Comparison of ENCODE assay signal across 8 mouse cellular contexts in the genomic region with DNA sequence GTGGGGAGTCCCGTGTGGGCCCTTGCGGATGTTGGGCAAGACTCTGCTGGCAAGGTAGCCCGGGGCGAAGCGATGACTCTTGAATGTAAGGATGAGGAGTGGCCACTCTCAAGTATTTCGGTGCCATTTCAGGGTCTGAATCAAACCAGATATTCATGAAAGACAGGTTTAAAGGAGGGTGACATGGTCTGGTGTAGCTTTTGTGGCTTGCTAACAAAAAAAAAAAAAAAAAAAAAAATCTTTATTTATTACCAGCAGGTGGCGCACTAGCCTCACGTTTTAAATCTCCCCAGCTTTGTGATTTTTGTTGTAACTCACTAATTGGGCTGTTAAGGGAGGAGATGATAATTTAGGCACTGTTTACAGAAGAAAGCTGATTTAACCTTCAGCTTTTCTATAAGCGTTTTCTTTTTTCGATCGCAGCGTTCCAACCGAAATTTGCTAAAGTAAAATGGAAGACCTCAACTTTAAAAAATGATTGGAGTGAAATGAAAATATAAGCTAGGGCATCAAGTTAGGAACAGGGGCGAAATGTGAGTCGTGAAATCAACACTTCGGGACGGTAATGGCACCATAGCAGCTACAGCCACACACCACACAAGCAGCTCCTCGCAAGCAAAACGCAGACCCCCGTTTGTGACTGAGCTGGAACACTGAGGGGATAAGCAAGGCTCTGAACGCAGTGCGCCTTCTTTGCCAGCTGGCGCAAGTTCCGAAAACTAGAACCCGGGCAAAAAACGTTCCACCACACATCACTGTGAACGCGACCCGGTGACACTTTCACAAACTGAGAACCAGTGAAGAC. TPM values are rescaled to one million over a fixed set of nuclear protein-coding genes. Genes with fewer than 3 reads are reported as not detected.
DNase-seq lines count a peak whose midpoint lies in the region; ATAC-seq and TF ChIP-seq lines count a peak whose summit lies in the region.

No protein-coding gene starts in this region.

- H3K4me2 ChIP-seq in heart, embryonic 13.5 days: peak overlapping the region; percentile 63
- peak overlapping the region; percentile 42 for H3K4me2 ChIP-seq in hindbrain, embryonic 16.5 days (ENCODE audit: low read length)

- peak overlapping the region; percentile 36 for H3K4me3 ChIP-seq in heart, embryonic 13.5 days
- 0 out of 2 replicates have a peak overlapping the region, but pooled peaks have one; percentile 35 for H3K4me3 ChIP-seq in E14TG2a.4 (replicated peaks; ENCODE audit: low read length)
- H3K4me3 ChIP-seq in cortical plate, adult 2 months (ENCODE audit: insufficient read depth, low read length): peak overlapping the region; percentile 49
- H3K4me3 ChIP-seq in hindbrain, embryonic 16.5 days (ENCODE audit: low read length): peak overlapping the region; percentile 14

- TF ChIP-seq CTCF in E14TG2a.4 (conservative IDR thresholded peaks at IDR 0.05; ENCODE audit: low read length): peak; percentile 10; the same call in 1 of the 2 replicates
- no peak for TF ChIP-seq CTCF in cortical plate, adult 2 months (IDR thresholded peaks at IDR 0.05; ENCODE audit: extremely low read depth, insufficient read depth, low read length)

- no peak overlapping the region for H3K27ac ChIP-seq in heart, embryonic 13.5 days (replicated peaks)
- H3K27ac ChIP-seq in cortical plate, adult 2 months (ENCODE audit: insufficient read depth, low read length): no peak overlapping the region
- no peak overlapping the region for H3K27ac ChIP-seq in hindbrain, embryonic 16.5 days (ENCODE audit: low read depth, low read length)

- DNase-seq in heart, postnatal 14 days: no peak
- no peak for DNase-seq in urinary bladder, postnatal 10 days (ENCODE audit: low spot score)
- DNase-seq in adrenal gland, postnatal 4 days (ENCODE audit: low spot score in 2 of 2): no peak

- WGBS in heart, embryonic 13.5 days: 48% methylated on average over 29 of the region's 29 CpGs
- 55% methylated on average over 29 of the region's 29 CpGs for WGBS in hindbrain, embryonic 16.5 days

- no peaks in the 10 kb centered on the region for H3K9me3 ChIP-seq in heart, embryonic 13.5 days
- no peaks in the 10 kb centered on the region for H3K9me3 ChIP-seq in E14TG2a.4 (ENCODE audit: low read length)
- no peaks in the 10 kb centered on the region for H3K9me3 ChIP-seq in hindbrain, embryonic 16.5 days (ENCODE audit: control insufficient read depth, low read length)

- peaks cover 17% of the 10 kb centered on the region for H3K27me3 ChIP-seq in heart, embryonic 13.5 days (replicated peaks)
- peaks cover 10% of the 10 kb centered on the region for H3K27me3 ChIP-seq in E14TG2a.4 (ENCODE audit: insufficient read depth, low read length)
- no peaks in the 10 kb centered on the region for H3K27me3 ChIP-seq in hindbrain, embryonic 16.5 days (replicated peaks; ENCODE audit: control insufficient read depth, insufficient read depth, low read length)

- H3K9ac ChIP-seq in heart, embryonic 13.5 days: peak overlapping the region; percentile 47
- H3K9ac ChIP-seq in hindbrain, embryonic 16.5 days (ENCODE audit: low read depth, low read length): no peak overlapping the region

- no peak for TF ChIP-seq POLR2A in cortical plate, adult 2 months (IDR thresholded peaks at IDR 0.05; ENCODE audit: extremely low read depth, insufficient read depth, low read length)

- no peaks in the 10 kb centered on the region for H3K36me3 ChIP-seq in heart, embryonic 13.5 days
- H3K36me3 ChIP-seq in E14TG2a.4 (ENCODE audit: insufficient read depth, low read length): no peaks in the 10 kb centered on the region
- no peaks in the 10 kb centered on the region for H3K36me3 ChIP-seq in hindbrain, embryonic 16.5 days (ENCODE audit: control insufficient read depth, insufficient read depth, low read length)

- ATAC-seq in heart, embryonic 13.5 days (ENCODE audit: extremely low read depth, insufficient number of reproducible peaks, low FRiP score, low TSS enrichment): no peak
- ATAC-seq in hindbrain, embryonic 16.5 days: peak; percentile 75
- peak; percentile 81 for ATAC-seq in megakaryocyte progenitor cell, adult 5-6 weeks (replicated peaks; ENCODE audit: poor library complexity)

- intact Hi-C loops in heart, postnatal 14 days (cut with DNase I): no loop called here

- H3K4me1 ChIP-seq in heart, embryonic 13.5 days: no peaks in the 10 kb centered on the region
- peaks cover 5% of the 10 kb centered on the region for H3K4me1 ChIP-seq in E14TG2a.4 (replicated peaks; ENCODE audit: low read depth, low read length)
- H3K4me1 ChIP-seq in cortical plate, adult 2 months (ENCODE audit: control insufficient read depth, insufficient read depth, low read length): no peaks in the 10 kb centered on the region
- H3K4me1 ChIP-seq in hindbrain, embryonic 16.5 days (ENCODE audit: control insufficient read depth, insufficient read depth, low read depth, low read length): no peaks in the 10 kb centered on the region

RNA-seq across cellular contexts. Expression of a gene that starts 16.8 kb away (rescaled TPM):
- polyA plus RNA-seq in heart, embryonic 13.5 days (2015; fragmentation: Nextera tagmentation; extraction: Ambion mirVana): 0.04 and 0.23 TPM in 2 replicates
- total RNA-seq in heart, postnatal 14 days (2021): under 1 TPM; 0.05 to 0.22 TPM
- polyA plus RNA-seq in cortical plate, adult 2 months (2012; rRNA removed): 7.3 and 9.2 TPM in 2 replicates
- 2.3 and 2.4 TPM in 2 replicates for polyA plus RNA-seq in hindbrain, embryonic 16.5 days (2015; fragmentation: Nextera tagmentation; extraction: Ambion mirVana)
- not detected in 2 replicates for total RNA-seq in megakaryocyte progenitor cell, adult 5-6 weeks (2015)
- not detected in 2 replicates for total RNA-seq in megakaryocyte progenitor cell, adult 5-6 weeks (2017)
- total RNA-seq in adrenal gland, postnatal 4 days (2021): 1 to 10 TPM in 1 of 2 experiments, under 1 TPM in 1; 0.67 to 1.0 TPM

RNA-seq across cellular contexts. Expression of a gene that starts 49.9 kb away (rescaled TPM):
- 6.7 and 9.8 TPM in 2 replicates for polyA plus RNA-seq in heart, embryonic 13.5 days (2015; fragmentation: Nextera tagmentation; extraction: Ambion mirVana)
- total RNA-seq in heart, postnatal 14 days (2021): 1 to 10 TPM; 6.3 to 6.6 TPM
- polyA plus RNA-seq in cortical plate, adult 2 months (2012; rRNA removed): 17.7 and 20.7 TPM in 2 replicates
- 10.7 and 17.0 TPM in 2 replicates for polyA plus RNA-seq in hindbrain, embryonic 16.5 days (2015; fragmentation: Nextera tagmentation; extraction: Ambion mirVana)
- 3.0 and 3.8 TPM in 2 replicates for total RNA-seq in megakaryocyte progenitor cell, adult 5-6 weeks (2015)
- 2.4 and 6.7 TPM in 2 replicates for total RNA-seq in megakaryocyte progenitor cell, adult 5-6 weeks (2017)
- total RNA-seq in adrenal gland, postnatal 4 days (2021): 1 to 10 TPM; 6.5 to 7.6 TPM

RNA-seq across cellular contexts. Expression of a gene that starts 50.3 kb away (rescaled TPM):
- 9.6 and 10.5 TPM in 2 replicates for polyA plus RNA-seq in heart, embryonic 13.5 days (2015; fragmentation: Nextera tagmentation; extraction: Ambion mirVana)
- 10 to 100 TPM; 15.5 to 20.3 TPM for total RNA-seq in heart, postnatal 14 days (2021)
- 12.9 and 13.5 TPM in 2 replicates for polyA plus RNA-seq in cortical plate, adult 2 months (2012; rRNA removed)
- polyA plus RNA-seq in hindbrain, embryonic 16.5 days (2015; fragmentation: Nextera tagmentation; extraction: Ambion mirVana): 10.7 and 11.9 TPM in 2 replicates
- total RNA-seq in megakaryocyte progenitor cell, adult 5-6 weeks (2015): 3.2 and 6.1 TPM in 2 replicates
- 3.3 and 3.5 TPM in 2 replicates for total RNA-seq in megakaryocyte progenitor cell, adult 5-6 weeks (2017)
- 10 to 100 TPM; 27.8 to 37.1 TPM for total RNA-seq in adrenal gland, postnatal 4 days (2021)
